Mouse (Mus musculus): Measurements from ENCODE around the gene Wbp2. TPM values are rescaled to one million over a fixed set of nuclear protein-coding genes. Genes with fewer than 3 reads are reported as not detected.
"Not testable (repeated sequence)": the region's sequence is repeated elsewhere in the genome, so short reads cannot be mapped to it uniquely, and the experiment has no call there.

The Wbp2 gene
- total RNA-seq, 2 experiments from 2014 or later: 287 to 295 TPM

- not testable (repeated sequence) for DNase-seq (ENCODE audit: low spot score in 2 of 2)
These were observed 6.2 kb upstream of the Wbp2 start for GRCm38 (mm10) chr11:116092959-116093358.

GRCm38 (mm10) chr11:116091591-116091990, 4.8 kb upstream of the Wbp2 start:
- DNase-seq (ENCODE audit: low spot score in 2 of 2): no peak

GRCm38 (mm10) chr11:116089545-116089944, 2.8 kb upstream of the Wbp2 start:
- no peak for DNase-seq (ENCODE audit: low spot score in 2 of 2)

GRCm38 (mm10) chr11:116088741-116089394, 2.1 kb upstream of the Wbp2 start:
- DNase-seq (ENCODE audit: low spot score in 2 of 2): no peak

GRCm38 (mm10) chr11:116088188-116088587, 1.4 kb upstream of the Wbp2 start:
- no peak for DNase-seq (ENCODE audit: low spot score in 2 of 2)

- DNase-seq (ENCODE audit: low spot score in 2 of 2): peak; percentile 86
These were observed 667 bp upstream of the Wbp2 start for GRCm38 (mm10) chr11:116087194-116088130.

GRCm38 (mm10) chr11:116084166-116084565, 2.6 kb downstream of the Wbp2 start:
- DNase-seq (ENCODE audit: low spot score in 2 of 2): no peak

- no peak for DNase-seq (ENCODE audit: low spot score in 2 of 2)
These were observed 3.6 kb downstream of the Wbp2 start for GRCm38 (mm10) chr11:116083096-116083672.

GRCm38 (mm10) chr11:116081081-116081480, 5.7 kb downstream of the Wbp2 start:
- DNase-seq (ENCODE audit: low spot score in 2 of 2): no peak

GRCm38 (mm10) chr11:116079511-116079910, 7.3 kb downstream of the Wbp2 start:
- peak in 1 of 2 experiments; percentile 82 for DNase-seq (ENCODE audit: low spot score in 2 of 2)

GRCm38 (mm10) chr11:116078676-116079320, 8.0 kb downstream of the Wbp2 start:
- no peak for DNase-seq (ENCODE audit: low spot score in 2 of 2)

- no peak for DNase-seq (ENCODE audit: low spot score in 2 of 2)
These were observed 8.6 kb downstream of the Wbp2 start for GRCm38 (mm10) chr11:116078221-116078620.

GRCm38 (mm10) chr11:116077446-116078204, 9.2 kb downstream of the Wbp2 start, which contains the start of gene Unc13d:
TSS of gene Unc13d (minus strand) at chr11:116077961.
- DNase-seq (ENCODE audit: low spot score in 2 of 2): no peak

- no peak for DNase-seq (ENCODE audit: low spot score in 2 of 2)
These were observed 10.0 kb downstream of the Wbp2 start for GRCm38 (mm10) chr11:116076836-116077235.

- no peak for DNase-seq (ENCODE audit: low spot score in 2 of 2)
These were observed 10.6 kb downstream of the Wbp2 start for GRCm38 (mm10) chr11:116076266-116076540.

- DNase-seq (ENCODE audit: low spot score in 2 of 2): no peak
These were observed 11.1 kb downstream of the Wbp2 start for GRCm38 (mm10) chr11:116075539-116076265.

- DNase-seq (ENCODE audit: low spot score in 2 of 2): no peak
These were observed 12.3 kb downstream of the Wbp2 start for GRCm38 (mm10) chr11:116074436-116074991.

GRCm38 (mm10) chr11:116072608-116073007, 14.2 kb downstream of the Wbp2 start:
- no peak for DNase-seq (ENCODE audit: low spot score in 2 of 2)

- no peak for DNase-seq (ENCODE audit: low spot score in 2 of 2)
These were observed 15.3 kb downstream of the Wbp2 start for GRCm38 (mm10) chr11:116071510-116071909.

GRCm38 (mm10) chr11:116065345-116065744, 21.4 kb downstream of the Wbp2 start:
- DNase-seq (ENCODE audit: low spot score in 2 of 2): no peak
